Comparison of ENCODE assay signal across 14 mouse cellular contexts in genomic region chr5:137419105-137419504, GRCm38 (mm10). TPM values are rescaled to one million over a fixed set of nuclear protein-coding genes. Genes with fewer than 3 reads are reported as not detected.
DNase-seq lines count a peak whose midpoint lies in the region; ATAC-seq lines count a peak whose summit lies in the region.
"Had no signal": no experiment of that assay in that cellular context is flagged by ENCODE, and none has a peak within 500 bp of the region (broad histone marks: within the 10 kb centered on the region; RNA-seq: fewer than 3 reads in every experiment).

No protein-coding gene starts in this region.

- DNase-seq in kidney, postnatal 4 days: peak; percentile 42 to 55
- no peak for DNase-seq in left cerebral cortex, adult 11 months (ENCODE audit: low spot score)
- DNase-seq: adrenal gland, postnatal 36 days had no signal

- H3K9ac ChIP-seq in intestine, embryonic 16.5 days (ENCODE audit: low read depth, low read length): no peak overlapping the region; the same call in 1 of the 2 replicates
- H3K9ac ChIP-seq: forebrain, embryonic 12.5 days; limb, embryonic 15.5 days had no signal

- peak overlapping the region; percentile 72 for H3K27ac ChIP-seq in intestine, embryonic 16.5 days (ENCODE audit: low read length)
- H3K27ac ChIP-seq: forebrain, embryonic 12.5 days; limb, embryonic 15.5 days; macrophage had no signal

- H3K36me3 ChIP-seq in intestine, embryonic 16.5 days (ENCODE audit: control insufficient read depth, insufficient read depth, low read length): no peaks in the 10 kb centered on the region
- H3K36me3 ChIP-seq: forebrain, embryonic 12.5 days; limb, embryonic 15.5 days had no signal

- no peak overlapping the region for H3K4me3 ChIP-seq in intestine, embryonic 16.5 days (ENCODE audit: low read length)
- H3K4me3 ChIP-seq: forebrain, embryonic 12.5 days; limb, embryonic 15.5 days had no signal

- H3K4me1 ChIP-seq in intestine, embryonic 16.5 days (ENCODE audit: control insufficient read depth, insufficient read depth, low read length): peaks cover 17% of the 10 kb centered on the region; the same call in 1 of the 2 replicates
- H3K4me1 ChIP-seq: forebrain, embryonic 12.5 days; limb, embryonic 15.5 days had no signal

- ATAC-seq in common myeloid progenitor, adult 5-6 weeks (replicated peaks; ENCODE audit: low read depth, poor library complexity, severe bottlenecking): peak; percentile 97
- ATAC-seq in intestine, embryonic 16.5 days: 0 out of 2 replicates have a peak, but pooled peaks have one; percentile 12
- ATAC-seq in megakaryocyte, adult 5-6 weeks (ENCODE audit: poor library complexity, severe bottlenecking): peak; percentile 47
- no peak for ATAC-seq in monocyte, adult 5-6 weeks (replicated peaks; ENCODE audit: insufficient number of reproducible peaks, low FRiP score, low TSS enrichment, poor library complexity, severe bottlenecking)
- ATAC-seq in erythroid progenitor cell, adult 5-6 weeks (replicated peaks; ENCODE audit: low FRiP score, poor library complexity, severe bottlenecking): no peak
- ATAC-seq: CD4-positive, CD25-positive, alpha-beta regulatory T cell, adult 4 months had no signal

- 60% methylated on average over 9 of the region's 9 CpGs for WGBS in intestine, embryonic 16.5 days

- H3K4me2 ChIP-seq in intestine, embryonic 16.5 days (ENCODE audit: low read depth, low read length): no peak overlapping the region
- H3K4me2 ChIP-seq: forebrain, embryonic 12.5 days; limb, embryonic 15.5 days had no signal

- no peaks in the 10 kb centered on the region for H3K9me3 ChIP-seq in intestine, embryonic 16.5 days (ENCODE audit: control insufficient read depth, low read length)
- H3K9me3 ChIP-seq: forebrain, embryonic 12.5 days; limb, embryonic 15.5 days had no signal

- H3K27me3 ChIP-seq in intestine, embryonic 16.5 days (replicated peaks; ENCODE audit: control insufficient read depth, insufficient read depth, low read length): no peaks in the 10 kb centered on the region
- H3K27me3 ChIP-seq: limb, embryonic 15.5 days had no signal

RNA-seq across cellular contexts. Expression of gene Zan, which starts 57.8 kb away (rescaled TPM):
- total RNA-seq in common myeloid progenitor, adult 5-6 weeks (2017): 0.10 and 0.37 TPM in 2 replicates
- polyA plus RNA-seq in intestine, embryonic 16.5 days (2015; fragmentation: Nextera tagmentation; extraction: Ambion mirVana): 0.89 and 0.92 TPM in 2 replicates
- 0.04 TPM in 1 of 2 replicates, not detected in the other for total RNA-seq in megakaryocyte, adult 5-6 weeks (2015)
- total RNA-seq in megakaryocyte, adult 5-6 weeks (2017): not detected in 2 replicates
- total RNA-seq in monocyte, adult 5-6 weeks (2017): not detected in 3 replicates
- total RNA-seq in erythroid progenitor cell, adult 5-6 weeks (2015; ENCODE audit: low replicate concordance): not detected in 2 replicates
- not detected in 2 replicates for total RNA-seq in erythroid progenitor cell, adult 5-6 weeks (2017; ENCODE audit: low replicate concordance)
- total RNA-seq: heart, adult 8-10 months; heart, postnatal 25 days had no signal
- polyA plus RNA-seq: macrophage had no signal

Comparison
In these comparisons a context has a peak if more than half of its experiments do, and no peak if none do; other contexts are left out.
1. ATAC-seq: peak in common myeloid progenitor, adult 5-6 weeks (single experiment), intestine, embryonic 16.5 days (single experiment) and megakaryocyte, adult 5-6 weeks (single experiment); none in monocyte, adult 5-6 weeks (single experiment) and erythroid progenitor cell, adult 5-6 weeks (single experiment).